Mouse (Mus musculus) small intestine, adult 2 months (tissue): Measurements from ENCODE around the gene Tex29. TPM values are rescaled to one million over a fixed set of nuclear protein-coding genes. Genes with fewer than 3 reads are reported as not detected.

Experiments used
- H3K27ac ChIP-seq: fragments of 200-500 bp; 2 replicates; pipeline ENCODE4 v1.5.1; 2012; ENCODE audit warnings: low read depth, low read length, control low read depth, inconsistent platforms; ENCODE audit not compliant: insufficient read depth
- H3K27me3 ChIP-seq: fragments of 200-500 bp; 2 replicates; pipeline ENCODE4 v1.6.1; 2012; ENCODE audit warnings: mild to moderate bottlenecking, moderate library complexity, low read length, inconsistent platforms; ENCODE audit not compliant: control insufficient read depth, insufficient read depth
- H3K36me3 ChIP-seq: fragments of 200-500 bp; 2 replicates; pipeline ENCODE4 v1.6.1; 2012; ENCODE audit warnings: mild to moderate bottlenecking, low read length, control low read depth, inconsistent platforms; ENCODE audit not compliant: control insufficient read depth, insufficient read depth
- H3K4me1 ChIP-seq: fragments of 200-500 bp; 2 replicates; pipeline ENCODE4 v1.6.1; 2012; ENCODE audit warnings: low read length, inconsistent platforms, mixed read lengths; ENCODE audit not compliant: control insufficient read depth, insufficient read depth, insufficient read length
- H3K4me3 ChIP-seq: fragments of 200-500 bp; 2 replicates; pipeline ENCODE4 v1.5.1; 2012; ENCODE audit warnings: low read depth, mild to moderate bottlenecking, control low read depth, inconsistent platforms, low read length, moderate library complexity
- CTCF ChIP-seq: fragments of 200-500 bp; IDR thresholded peaks from 2 replicates; pipeline ENCODE4 v1.5.1; 2012; ENCODE audit warnings: low read depth, mild to moderate bottlenecking, control low read depth, inconsistent platforms, low read length, moderate library complexity, mixed read lengths; ENCODE audit not compliant: insufficient replicate concordance, insufficient read length; ENCODE audit errors: extremely low read depth
- POLR2A ChIP-seq: fragments of 200-500 bp; IDR thresholded peaks from 2 replicates; pipeline ENCODE4 v1.6.1; 2012; ENCODE audit warnings: low read depth, mild to moderate bottlenecking, control low read depth, inconsistent platforms, low read length, moderate library complexity
- WGBS: fragments of 180-500 bp; shearing (Covaris S2); methylation state at CpG from one replicate; pipeline ENCODE4 v1.1.7; 2018; 5-methylcytosine and 5-hydroxymethylcytosine counted together
- polyA plus RNA-seq: library from polyadenylated mRNA; depleted of rRNA; stranded (reverse); fragments of >200 nt; gene quantifications from 2 replicates; pipeline ENCODE4 v1.2.3, GENCODE M21; 2012

Tex29 gene
- polyA plus RNA-seq, 1 experiment = not detected

DNA sequence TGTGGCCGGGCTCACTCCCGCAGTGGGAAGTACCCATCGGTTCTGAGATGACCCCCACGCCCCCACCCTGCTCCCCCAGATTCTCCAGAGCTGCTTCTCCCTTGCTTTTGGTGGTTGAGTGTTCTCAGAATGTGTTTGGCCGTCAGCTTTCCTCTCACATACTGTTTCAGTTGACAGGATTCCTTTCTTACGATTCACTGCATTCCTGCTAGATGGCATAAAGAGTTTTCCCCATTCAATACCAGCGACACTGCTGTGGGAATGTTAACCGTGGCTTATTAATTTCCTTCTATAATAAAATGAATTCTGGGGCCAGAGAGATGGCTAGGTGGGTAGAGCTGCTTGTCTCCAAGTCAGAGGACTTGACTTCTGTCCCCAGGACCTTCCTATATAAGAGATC is 38.7 kb upstream of the Tex29 start:
- H3K27ac ChIP-seq = no peak overlapping the region
- H3K4me1 ChIP-seq = no peaks in the 10 kb centered on the region
- peaks cover 45% of the 10 kb centered on the region for H3K36me3 ChIP-seq
- H3K4me3 ChIP-seq = no peak overlapping the region
- no peak for TF ChIP-seq CTCF
- TF ChIP-seq POLR2A = no peak
- WGBS = 75% methylated on average over 8 of the region's 8 CpGs
- no peaks in the 10 kb centered on the region for H3K27me3 ChIP-seq

DNA sequence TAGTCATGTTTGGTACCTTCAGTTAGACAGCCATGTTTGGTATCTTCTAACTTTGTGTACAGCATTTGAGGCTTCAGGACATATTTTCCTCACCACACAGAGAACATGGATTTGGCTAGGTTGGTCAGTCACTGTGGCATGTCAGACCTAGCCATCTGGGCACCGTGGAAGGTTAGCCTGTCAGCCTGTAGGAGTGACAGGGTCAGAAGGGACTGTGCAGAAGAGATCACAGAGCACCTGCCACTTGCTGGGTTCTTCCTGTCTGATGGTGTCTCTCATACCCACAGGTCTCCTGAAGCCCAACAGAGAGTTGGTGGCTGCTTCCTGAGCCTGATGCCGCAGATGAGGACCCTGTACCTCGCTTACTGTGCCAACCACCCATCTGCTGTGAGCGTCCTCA is 35.4 kb upstream of the Tex29 start:
- no peak overlapping the region for H3K4me3 ChIP-seq
- no peak for TF ChIP-seq CTCF
- no peak for TF ChIP-seq POLR2A
- H3K27ac ChIP-seq = no peak overlapping the region
- WGBS = 95% methylated on average over 4 of the region's 4 CpGs
- H3K4me1 ChIP-seq = no peaks in the 10 kb centered on the region
- peaks cover 72% of the 10 kb centered on the region for H3K36me3 ChIP-seq
- no peaks in the 10 kb centered on the region for H3K27me3 ChIP-seq

DNA sequence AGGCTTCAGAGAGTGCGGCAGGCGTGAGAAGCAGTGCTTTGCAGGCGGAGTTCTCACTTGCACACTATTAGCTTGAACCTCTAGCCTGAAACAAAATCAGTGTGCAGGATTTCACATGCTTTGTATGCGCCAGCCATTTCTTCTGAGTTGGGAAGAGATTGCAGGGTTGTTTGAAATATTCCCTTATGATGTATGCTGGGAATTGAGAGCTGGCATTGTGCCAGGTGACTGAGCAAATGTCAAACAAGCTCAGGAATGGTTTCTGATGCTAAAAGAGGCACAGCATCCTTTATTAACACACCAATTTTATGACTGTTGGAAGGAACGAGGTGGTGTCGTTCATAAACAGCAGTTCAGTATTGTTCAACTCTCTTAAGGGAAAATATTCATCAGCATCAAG is 34.0 kb upstream of the Tex29 start:
- WGBS = 81% methylated on average over 6 of the region's 6 CpGs
- H3K36me3 ChIP-seq = peaks cover 79% of the 10 kb centered on the region
- no peaks in the 10 kb centered on the region for H3K27me3 ChIP-seq
- no peak overlapping the region for H3K4me3 ChIP-seq
- TF ChIP-seq POLR2A (no peak), CTCF (no peak)
- no peak overlapping the region for H3K27ac ChIP-seq
- no peaks in the 10 kb centered on the region for H3K4me1 ChIP-seq

DNA sequence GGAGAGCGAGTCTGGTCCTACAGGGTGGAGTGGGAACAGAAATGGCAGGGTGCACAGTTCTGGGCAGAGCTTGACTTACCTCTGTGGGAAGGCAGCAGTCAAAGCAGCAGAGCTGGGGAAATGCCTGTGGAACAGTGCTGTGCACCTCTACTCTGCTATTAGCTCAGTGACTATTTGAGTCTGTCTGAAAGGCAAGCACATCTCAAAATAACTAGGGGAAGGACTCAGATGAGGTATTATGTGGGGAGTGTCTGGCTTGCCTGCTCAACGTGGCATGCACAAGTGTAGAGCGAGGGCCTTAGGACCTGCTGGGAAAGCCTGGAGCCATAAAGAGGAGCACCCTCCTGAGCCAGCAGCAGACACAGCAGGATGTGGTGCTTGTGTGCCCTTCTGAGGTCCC is 32.9 kb upstream of the Tex29 start:
- Histone ChIP-seq H3K4me1 (no peaks in the 10 kb centered on the region), H3K4me3 (no peak overlapping the region), H3K36me3 (peaks cover 73% of the 10 kb centered on the region), H3K27ac (no peak overlapping the region), H3K27me3 (no peaks in the 10 kb centered on the region)
- 95% methylated on average over 3 of the region's 3 CpGs for WGBS
- no peak for TF ChIP-seq CTCF
- no peak for TF ChIP-seq POLR2A

DNA sequence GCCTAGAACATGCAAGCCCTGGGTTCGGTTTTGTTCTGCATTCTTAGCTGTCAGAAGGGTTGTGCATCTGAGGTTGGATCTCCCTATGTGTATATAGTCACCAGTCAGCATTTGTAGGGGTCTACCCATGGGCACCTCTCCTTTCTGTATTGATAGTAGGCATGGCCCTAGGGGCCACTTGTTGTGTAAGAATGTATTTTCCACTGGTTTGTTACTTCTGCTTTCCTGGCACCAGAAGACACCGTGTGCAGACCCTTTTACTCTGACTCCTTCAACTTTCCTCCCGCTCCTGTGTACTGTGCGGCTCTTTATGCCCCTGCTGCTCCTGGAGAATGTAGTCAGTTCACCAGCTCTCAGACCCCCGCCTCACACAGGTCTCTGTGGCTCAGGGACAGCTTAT is 32.2 kb upstream of the Tex29 start:
- Histone ChIP-seq H3K4me1 (no peaks in the 10 kb centered on the region), H3K4me3 (no peak overlapping the region), H3K27ac (no peak overlapping the region), H3K36me3 (peaks cover 68% of the 10 kb centered on the region), H3K27me3 (no peaks in the 10 kb centered on the region)
- WGBS = 94% methylated on average over 5 of the region's 5 CpGs
- TF ChIP-seq POLR2A (no peak), CTCF (no peak)

DNA sequence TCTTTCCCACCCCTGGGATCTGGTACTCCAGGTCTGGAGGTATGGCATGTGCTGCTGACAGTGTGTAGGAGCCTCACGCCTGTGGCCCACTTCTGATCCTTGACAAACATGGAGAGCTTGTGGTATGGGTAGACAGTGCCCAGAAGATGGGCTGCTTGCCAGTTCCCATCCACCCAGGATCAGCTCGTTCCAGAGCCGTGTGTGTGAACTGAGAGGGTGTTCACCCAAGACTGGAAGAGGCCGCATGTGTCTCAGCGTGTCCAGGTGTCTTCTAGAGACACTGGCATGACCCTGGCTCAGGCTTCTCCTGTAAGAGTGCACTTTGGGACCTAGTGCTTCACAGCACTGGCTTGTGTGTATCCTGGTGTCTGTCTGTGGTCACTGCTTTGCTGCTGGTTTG is 29.8 kb upstream of the Tex29 start:
- Histone ChIP-seq H3K27me3 (no peaks in the 10 kb centered on the region), H3K36me3 (peaks cover 67% of the 10 kb centered on the region), H3K27ac (no peak overlapping the region), H3K4me1 (peaks cover 3% of the 10 kb centered on the region; the same call in 1 of the 2 replicates), H3K4me3 (no peak overlapping the region)
- TF ChIP-seq CTCF (no peak), POLR2A (no peak)
- WGBS = 90% methylated on average over 5 of the region's 5 CpGs

DNA sequence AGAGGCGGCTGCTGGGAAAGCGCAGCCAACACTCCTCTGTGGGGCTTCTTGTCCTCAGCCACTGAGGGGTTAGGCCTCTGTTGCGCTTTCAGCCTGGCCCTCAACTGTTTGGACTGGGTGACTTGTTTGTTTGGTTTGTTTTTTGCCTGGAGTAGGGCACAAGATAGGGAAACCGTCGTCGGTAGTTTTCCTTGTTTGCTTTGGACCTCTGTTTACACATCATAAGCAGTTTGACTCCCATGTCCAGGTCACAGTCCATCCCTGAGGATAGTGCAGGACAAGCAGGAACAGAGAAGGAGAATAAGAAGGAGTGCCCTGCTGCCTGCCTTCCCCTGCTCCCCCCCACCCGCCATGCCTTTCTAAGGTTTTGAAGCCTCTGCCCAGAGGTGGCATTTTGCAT is 26.5 kb upstream of the Tex29 start:
- 34% methylated on average over 7 of the region's 7 CpGs for WGBS
- Histone ChIP-seq H3K27ac (peak overlapping the region; percentile 13; the same call in 1 of the 2 replicates), H3K36me3 (peaks cover 62% of the 10 kb centered on the region)

More for the DNA sequence above, 26.5 kb upstream of the Tex29 start:
- TF ChIP-seq POLR2A (no peak), CTCF (no peak)
- no peak overlapping the region for H3K4me3 ChIP-seq
- H3K27me3 ChIP-seq = no peaks in the 10 kb centered on the region
- peaks cover 3% of the 10 kb centered on the region; the same call in 1 of the 2 replicates for H3K4me1 ChIP-seq
